Mouse (Mus musculus) embryonic fibroblast, embryonic 13.5 days (primary cell): ENCODE results near the gene Rnps1.

Experiments
- CTCF ChIP-seq: IDR thresholded peaks from 2 replicates; pipeline ENCODE4 v1.5.1; 2011; ENCODE audit warnings: mild to moderate bottlenecking, control low read depth, low read length, moderate library complexity, borderline replicate concordance; ENCODE audit not compliant: insufficient read depth
- POLR2A ChIP-seq: IDR thresholded peaks from 2 replicates; pipeline ENCODE4 v1.6.1; 2011; ENCODE audit warnings: low read depth, mild to moderate bottlenecking, control low read depth, low read length, moderate library complexity

- TF ChIP-seq CTCF (no peak), POLR2A (no peak)
Measured at GRCm38 (mm10) chr17:24437016-24437415, 22.7 kb downstream of the Rnps1 start.
